Mouse (Mus musculus) bone marrow macrophage, adult 2 months (primary cell): ENCODE measurements around the gene Fblim1.

ENCODE experiments used
- CTCF ChIP-seq: IDR thresholded peaks from 2 replicates; pipeline ENCODE4 v1.5.1; 2012; ENCODE audit warnings: low read depth, mild to moderate bottlenecking, low read length, moderate library complexity
- POLR2A ChIP-seq: IDR thresholded peaks from 2 replicates; pipeline ENCODE4 v1.6.1; 2012; ENCODE audit warnings: mild to moderate bottlenecking, low read depth, low read length, borderline replicate concordance

DNA sequence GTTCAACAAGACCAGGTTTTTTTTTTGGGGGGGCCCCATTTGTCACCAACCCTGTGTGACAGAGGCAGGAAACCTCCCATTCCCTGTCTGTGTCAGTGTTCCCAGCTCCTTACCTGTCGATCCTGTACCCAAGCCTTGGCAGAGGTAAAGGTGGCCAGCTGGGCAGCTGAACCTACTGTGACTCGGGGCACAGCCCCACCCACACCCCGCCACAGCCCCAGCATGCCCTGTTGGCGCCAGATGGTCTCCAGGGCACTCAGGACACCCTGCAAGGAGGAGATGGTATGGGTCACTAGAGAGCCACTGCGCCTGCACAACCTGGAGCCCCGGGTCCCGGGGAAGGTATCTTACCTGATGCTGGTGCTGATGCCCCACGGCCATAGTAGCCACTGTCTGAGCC is 16.2 kb upstream of the Fblim1 start:
- TF ChIP-seq CTCF = no peak
- TF ChIP-seq POLR2A = no peak
